Mouse (Mus musculus) embryo, embryonic 11.5 days (tissue): Measurements from ENCODE around the gene Slc16a11.
A peak's percentile ranks its signal among the peaks of the same experiment; 100 is the strongest.
"Not testable (repeated sequence)": the region's sequence is repeated elsewhere in the genome, so short reads cannot be mapped to it uniquely, and the experiment has no call there.

Experiments used
- DNase-seq: peaks from one replicate; pipeline ENCODE4 v3.0.0-alpha.2; 2012; ENCODE audit warnings: low read depth, low spot score

Gene Slc16a11

DNA sequence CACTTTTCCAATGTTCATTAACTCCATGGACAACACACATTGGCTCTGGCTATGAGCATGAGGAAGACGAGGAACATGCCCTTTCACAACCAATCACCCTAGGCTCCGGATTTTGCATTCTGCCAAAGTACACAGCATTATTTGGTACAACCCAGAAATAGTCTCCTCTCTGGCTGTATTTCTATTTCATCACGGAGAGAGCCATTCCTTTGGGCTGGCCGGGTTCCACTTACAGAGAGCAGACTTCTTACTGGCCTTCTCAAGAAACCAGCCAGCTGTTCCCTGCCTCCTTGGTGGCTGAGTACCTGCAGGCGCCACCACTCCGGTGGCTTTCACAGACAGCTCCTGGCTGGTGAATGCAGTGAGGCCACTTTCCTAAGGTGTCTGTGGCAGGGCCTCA is at the start of gene Slc16a11:
TSS of gene Slc16a11 (plus strand) at position 330 of the 400 bp plus-strand sequence.
- no peak for DNase-seq

GRCm38 (mm10) chr11:70165972-70166921 is 46.3 kb upstream of the Slc16a11 start:
- DNase-seq: no peak

DNA sequence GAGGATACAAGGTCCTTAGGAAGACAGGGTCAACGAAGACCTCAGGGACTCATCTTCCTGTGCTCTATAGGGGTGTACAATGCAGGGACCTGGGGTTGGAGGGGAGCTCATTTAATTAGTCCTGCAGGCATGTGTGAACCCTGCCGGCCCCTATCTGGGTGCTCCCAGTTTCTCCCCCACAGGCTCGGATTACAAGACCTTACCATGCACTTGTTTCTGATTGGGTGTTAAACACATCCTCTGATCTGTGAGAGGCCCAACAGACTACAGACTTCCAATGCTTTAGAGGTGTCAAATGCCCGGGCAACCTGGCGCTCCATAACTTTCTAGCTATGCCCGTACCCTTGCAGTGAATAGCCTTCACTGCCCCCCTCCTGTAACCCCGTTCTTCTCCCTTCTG is 44.4 kb upstream of the Slc16a11 start:
- DNase-seq: no peak

DNA sequence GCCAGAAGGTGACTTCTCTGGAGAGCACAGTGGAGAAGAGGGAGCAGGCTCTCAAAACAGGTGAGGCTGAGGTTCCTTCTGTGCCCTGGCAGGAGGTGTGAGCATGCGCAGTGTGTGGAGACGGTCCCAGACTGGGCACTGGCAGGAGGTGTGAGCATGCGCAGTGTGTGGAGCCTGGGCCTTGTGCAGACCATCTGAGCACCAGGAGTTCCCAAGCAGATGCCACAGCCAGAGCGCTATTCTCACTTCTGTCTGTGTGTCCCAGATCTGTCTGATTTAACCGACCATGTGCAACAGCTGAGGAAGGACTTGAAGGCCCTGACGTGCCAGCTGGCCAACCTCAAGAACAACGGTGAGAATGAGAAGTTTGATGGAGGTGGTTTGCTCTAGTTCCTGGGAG is 43.1 kb upstream of the Slc16a11 start:
- DNase-seq: not testable (repeated sequence)

- DNase-seq: no peak
Observed at GRCm38 (mm10) chr11:70170291-70170690, 42.3 kb upstream of the Slc16a11 start.

GRCm38 (mm10) chr11:70171181-70171580 is 41.4 kb upstream of the Slc16a11 start:
- DNase-seq: no peak

DNA sequence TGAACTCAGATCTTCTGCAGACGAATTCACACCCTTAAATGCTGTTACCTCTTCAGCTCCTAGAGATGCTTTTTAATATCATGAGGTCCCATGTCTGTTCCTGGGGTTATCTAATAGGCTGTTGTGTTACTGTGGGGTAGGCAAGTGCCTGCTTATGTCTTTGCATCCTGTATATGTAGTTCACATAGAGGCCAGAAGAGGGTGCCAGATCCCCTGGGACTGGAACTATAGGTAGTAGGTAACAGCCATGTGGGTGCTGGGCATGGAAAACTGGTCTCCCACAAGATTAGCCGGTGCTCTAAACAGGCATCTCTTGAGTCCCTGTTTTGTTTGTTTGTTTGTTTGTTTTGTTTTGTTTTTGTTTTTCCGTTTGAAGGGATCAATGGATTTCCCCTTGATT is 40.7 kb upstream of the Slc16a11 start:
- peak; percentile 11 for DNase-seq

DNA sequence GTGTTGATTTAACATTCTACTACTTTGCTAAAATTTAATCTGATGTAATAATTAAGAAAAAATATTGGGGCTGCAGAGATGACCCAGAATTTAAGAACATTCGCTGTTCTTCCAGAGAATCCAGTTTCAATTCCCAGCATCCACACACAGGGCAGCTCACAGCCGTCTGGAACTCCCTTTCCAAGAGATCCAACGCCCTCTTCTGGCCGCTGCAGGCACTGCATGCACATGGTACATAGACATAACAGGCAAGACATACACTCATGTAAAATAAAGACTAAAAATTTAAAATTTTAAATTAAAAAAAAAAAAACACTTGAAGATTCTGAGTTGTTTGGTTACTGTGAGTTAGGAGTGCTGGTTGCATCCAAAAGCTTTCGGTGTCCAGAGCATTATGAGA is 40.3 kb upstream of the Slc16a11 start:
- DNase-seq: no peak

DNA sequence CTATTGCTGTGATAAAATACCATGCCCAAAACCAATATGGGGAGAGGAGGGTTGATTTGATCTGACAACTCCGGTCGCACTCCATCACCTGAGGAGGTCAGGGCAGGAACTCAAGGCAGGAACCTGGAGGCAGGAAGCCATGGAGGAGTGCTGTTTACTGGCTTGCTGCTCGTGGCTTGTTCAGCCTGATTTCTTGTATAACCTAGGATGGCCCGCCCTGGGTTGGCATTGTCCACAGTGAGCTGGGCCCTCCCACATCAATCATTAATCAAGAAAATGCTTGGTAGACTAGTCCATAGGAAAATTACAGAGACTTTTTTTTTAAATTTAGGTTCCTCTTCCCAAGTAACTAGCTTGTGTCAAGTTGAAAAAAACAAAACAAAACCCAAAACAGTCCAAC is 38.1 kb upstream of the Slc16a11 start:
- no peak for DNase-seq

GRCm38 (mm10) chr11:70177647-70178046 is 34.9 kb upstream of the Slc16a11 start:
- DNase-seq: no peak

DNA sequence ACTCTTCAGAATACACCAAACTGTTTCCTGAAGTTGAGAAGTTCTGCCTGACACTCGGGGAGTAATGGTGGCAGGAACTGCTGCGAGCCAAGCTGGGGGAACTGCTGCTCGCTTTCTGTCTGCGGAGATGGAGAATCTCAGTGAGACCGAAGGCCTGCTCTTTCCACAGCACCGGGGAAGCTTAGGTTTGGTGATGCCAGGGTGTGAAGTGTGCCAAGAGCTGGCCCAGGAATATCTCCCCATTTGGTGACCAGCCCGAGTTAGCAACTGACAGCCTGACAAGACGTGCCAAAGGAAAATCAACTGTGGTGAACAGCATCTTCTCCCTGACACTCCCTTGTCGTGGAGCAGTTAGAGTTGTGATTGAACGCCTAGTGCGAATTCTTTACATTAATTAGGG is 34.2 kb upstream of the Slc16a11 start:
- DNase-seq: no peak

- no peak for DNase-seq
Observed at GRCm38 (mm10) chr11:70178756-70179155, 33.8 kb upstream of the Slc16a11 start.

DNA sequence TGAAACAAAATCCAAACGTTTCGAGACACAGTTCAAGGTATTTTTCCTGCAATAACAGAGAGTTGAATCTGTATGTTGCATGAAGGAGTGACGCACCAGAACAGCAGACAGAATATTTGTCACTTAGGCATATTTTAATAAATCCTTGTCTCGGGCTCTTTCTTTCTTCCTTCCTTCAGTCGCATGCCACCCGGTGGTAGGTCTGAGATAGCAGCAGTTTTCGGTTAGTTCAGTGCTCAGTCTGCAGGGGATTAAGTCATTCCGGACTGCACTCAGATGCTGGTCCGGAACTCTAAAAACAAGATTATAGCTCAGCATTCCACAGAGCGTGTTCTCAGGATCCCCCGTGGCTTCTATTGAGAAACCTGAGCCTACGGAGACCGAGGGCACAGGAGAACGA is 33.2 kb upstream of the Slc16a11 start:
- peak; percentile 11 for DNase-seq

DNA sequence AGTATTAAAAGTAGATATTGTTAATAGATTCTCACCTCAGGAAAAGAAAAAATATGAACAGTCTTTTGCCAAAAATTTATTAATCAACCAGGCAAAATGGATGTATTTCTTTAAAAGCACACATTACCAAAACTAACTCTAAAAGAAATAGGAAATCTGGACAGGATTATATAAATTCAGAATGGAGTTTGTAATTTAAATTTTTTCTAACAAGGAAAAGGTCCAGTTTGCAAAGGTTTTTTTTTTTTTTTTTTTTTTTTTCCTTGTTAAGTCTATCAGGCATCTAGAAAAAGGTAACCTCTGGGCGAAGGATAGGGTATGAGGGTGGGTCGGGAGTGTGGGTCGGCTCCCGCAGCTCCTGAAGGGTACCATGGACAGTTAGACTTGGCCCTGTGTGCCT is 32.1 kb upstream of the Slc16a11 start:
- DNase-seq: no peak

- DNase-seq: no peak
Observed at GRCm38 (mm10) chr11:70185120-70185519, 27.4 kb upstream of the Slc16a11 start.

GRCm38 (mm10) chr11:70189319-70190134 is 23.0 kb upstream of the Slc16a11 start:
- DNase-seq: no peak

DNA sequence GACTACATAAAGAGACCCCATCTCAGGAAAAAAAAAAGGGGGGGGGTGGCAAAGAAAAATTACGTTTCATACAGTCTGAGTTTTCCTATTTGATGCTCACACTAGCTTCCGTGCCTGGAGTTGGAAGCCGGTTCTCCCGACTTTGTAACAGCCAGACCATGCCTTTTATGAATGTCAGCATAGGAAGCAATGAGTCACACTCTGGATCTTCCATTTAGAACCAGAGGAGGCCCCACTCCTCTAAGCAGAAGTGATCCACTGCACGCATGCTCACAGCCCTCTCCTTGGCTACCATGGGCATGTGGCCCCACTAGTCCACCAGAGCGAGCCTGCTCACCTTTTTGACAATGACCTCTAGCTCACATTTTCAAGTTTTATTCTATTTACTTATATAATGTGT is 21.4 kb upstream of the Slc16a11 start:
- DNase-seq: no peak

DNA sequence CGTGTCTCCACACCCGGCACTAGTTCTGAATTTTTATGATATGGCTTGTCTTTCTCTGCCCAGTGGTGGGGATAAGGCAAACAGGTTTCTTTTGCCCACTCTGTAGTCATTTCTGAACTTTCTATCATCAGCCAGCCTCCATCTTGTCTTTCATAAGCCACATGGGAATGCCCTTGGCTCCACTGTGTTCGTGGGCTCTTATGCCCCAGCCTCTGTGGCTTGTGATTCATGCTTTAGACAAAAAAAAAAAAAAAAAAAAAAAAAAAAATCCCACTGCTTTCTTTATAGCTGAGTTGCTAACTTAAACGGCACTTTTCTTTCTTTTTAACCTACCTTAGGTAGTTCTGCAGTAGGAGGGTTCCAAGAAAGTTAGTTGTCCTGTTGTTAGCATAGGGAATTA is 20.4 kb upstream of the Slc16a11 start:
- DNase-seq: no peak

GRCm38 (mm10) chr11:70193354-70194285 is 18.9 kb upstream of the Slc16a11 start:
- DNase-seq: no peak

- DNase-seq: no peak
Observed at GRCm38 (mm10) chr11:70198332-70198731, 14.2 kb upstream of the Slc16a11 start.

DNA sequence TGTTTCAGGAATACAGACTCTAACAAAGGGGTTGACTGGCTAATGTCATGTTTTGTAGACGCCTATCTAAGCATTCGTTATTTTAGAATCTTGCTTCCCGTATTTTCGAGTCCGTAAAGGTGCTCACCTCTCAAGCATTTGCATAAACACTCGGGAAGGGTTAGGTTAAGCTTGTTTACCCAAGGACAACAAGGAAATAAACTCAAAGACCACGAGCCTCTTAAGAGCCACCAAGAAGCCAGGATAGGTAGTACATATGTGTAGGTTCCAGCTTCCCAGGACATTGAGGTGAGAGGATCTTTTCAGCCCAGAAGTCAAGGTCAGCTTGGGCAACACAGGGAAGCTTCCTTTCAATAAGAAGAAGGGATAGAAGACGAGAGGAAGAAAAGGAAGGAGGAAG is 13.4 kb upstream of the Slc16a11 start:
- DNase-seq: no peak
